Mouse (Mus musculus): ENCODE data around the gene Il17rb. TPM values are rescaled to one million over a fixed set of nuclear protein-coding genes. Genes with fewer than 3 reads are reported as not detected.

Gene Il17rb
- polyA plus RNA-seq, 1 experiment from 2014 or later: 0.89 TPM

DNA sequence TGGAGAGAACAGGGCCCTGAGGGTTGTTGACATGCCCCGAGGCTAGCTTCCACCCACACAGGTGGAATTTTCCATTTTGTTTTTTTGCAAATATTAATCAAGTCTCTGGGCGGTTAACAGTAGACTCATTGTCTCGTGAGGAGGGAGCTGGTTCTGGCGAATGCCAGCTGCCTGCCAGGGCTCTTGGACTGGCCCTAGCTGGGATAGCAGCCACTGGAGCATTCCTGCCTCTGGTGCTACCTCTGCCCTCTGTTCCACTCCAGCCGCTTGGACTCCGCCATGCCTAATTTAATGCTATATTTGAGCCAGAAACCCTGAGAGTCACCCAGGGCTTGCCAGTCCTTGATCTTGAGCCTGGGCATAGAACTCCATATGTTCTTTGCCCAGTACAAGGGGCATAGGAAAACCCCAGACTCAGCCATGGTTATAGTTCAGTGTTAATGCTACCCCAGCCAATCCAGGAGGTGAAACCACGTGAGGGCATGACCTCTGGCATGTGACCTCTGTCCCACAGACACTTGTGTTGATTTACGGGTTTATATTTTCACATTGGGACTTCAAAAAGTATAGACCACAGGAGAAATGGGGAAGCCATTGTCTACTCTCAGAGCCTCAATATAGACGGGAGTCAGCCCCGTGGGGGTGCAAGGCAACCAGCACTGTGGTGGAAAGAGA lies 3.3 kb upstream of the Il17rb start:
- peaks cover 27% of the 10 kb centered on the region for H3K27me3 ChIP-seq (replicated peaks; ENCODE audit: control insufficient read depth, insufficient read depth, low read length)
- no peaks in the 10 kb centered on the region for H3K36me3 ChIP-seq (ENCODE audit: control insufficient read depth, insufficient read depth, low read length)
- no peak overlapping the region for H3K4me3 ChIP-seq (ENCODE audit: low read depth, low read length)
- H3K4me2 ChIP-seq (ENCODE audit: low read length): no peak overlapping the region
- H3K27ac ChIP-seq (ENCODE audit: low read depth): no peak overlapping the region
- H3K9ac ChIP-seq (ENCODE audit: low read length): no peak overlapping the region
- no peaks in the 10 kb centered on the region for H3K9me3 ChIP-seq (ENCODE audit: control insufficient read depth, low read length)
- DNase-seq (ENCODE audit: low spot score) (no peak), ATAC-seq (replicated peaks; ENCODE audit: low FRiP score, low TSS enrichment, low read depth) (no peak)
- H3K4me1 ChIP-seq (replicated peaks; ENCODE audit: control insufficient read depth, insufficient read depth, low read length): 0 out of 2 replicates have a peak, but pooled peaks cover 4% of the 10 kb centered on the region
- WGBS: 76% methylated on average over 10 of the region's 10 CpGs

GRCm38 (mm10) chr14:30009864-30010560 lies 1.3 kb upstream of the Il17rb start:
- WGBS: 78% methylated on average over 10 of the region's 10 CpGs
- Histone ChIP-seq H3K36me3 (ENCODE audit: control insufficient read depth, insufficient read depth, low read length) (no peaks in the 10 kb centered on the region), H3K4me3 (ENCODE audit: low read depth, low read length) (no peak overlapping the region), H3K4me2 (ENCODE audit: low read length) (no peak overlapping the region), H3K9me3 (ENCODE audit: control insufficient read depth, low read length) (no peaks in the 10 kb centered on the region), H3K4me1 (replicated peaks; ENCODE audit: control insufficient read depth, insufficient read depth, low read length) (0 out of 2 replicates have a peak, but pooled peaks cover 4% of the 10 kb centered on the region), H3K27me3 (replicated peaks; ENCODE audit: control insufficient read depth, insufficient read depth, low read length) (peaks cover 27% of the 10 kb centered on the region), H3K27ac (ENCODE audit: low read depth) (no peak overlapping the region), H3K9ac (ENCODE audit: low read length) (no peak overlapping the region)
- DNase-seq (ENCODE audit: low spot score) (no peak), ATAC-seq (replicated peaks; ENCODE audit: low FRiP score, low TSS enrichment, low read depth) (no peak)

GRCm38 (mm10) chr14:29999475-29999811 lies 9.3 kb downstream of the Il17rb start:
- WGBS: 76% methylated on average over 3 of the region's 3 CpGs
- H3K36me3 ChIP-seq (ENCODE audit: control insufficient read depth, insufficient read depth, low read length): peaks cover 25% of the 10 kb centered on the region

DNA sequence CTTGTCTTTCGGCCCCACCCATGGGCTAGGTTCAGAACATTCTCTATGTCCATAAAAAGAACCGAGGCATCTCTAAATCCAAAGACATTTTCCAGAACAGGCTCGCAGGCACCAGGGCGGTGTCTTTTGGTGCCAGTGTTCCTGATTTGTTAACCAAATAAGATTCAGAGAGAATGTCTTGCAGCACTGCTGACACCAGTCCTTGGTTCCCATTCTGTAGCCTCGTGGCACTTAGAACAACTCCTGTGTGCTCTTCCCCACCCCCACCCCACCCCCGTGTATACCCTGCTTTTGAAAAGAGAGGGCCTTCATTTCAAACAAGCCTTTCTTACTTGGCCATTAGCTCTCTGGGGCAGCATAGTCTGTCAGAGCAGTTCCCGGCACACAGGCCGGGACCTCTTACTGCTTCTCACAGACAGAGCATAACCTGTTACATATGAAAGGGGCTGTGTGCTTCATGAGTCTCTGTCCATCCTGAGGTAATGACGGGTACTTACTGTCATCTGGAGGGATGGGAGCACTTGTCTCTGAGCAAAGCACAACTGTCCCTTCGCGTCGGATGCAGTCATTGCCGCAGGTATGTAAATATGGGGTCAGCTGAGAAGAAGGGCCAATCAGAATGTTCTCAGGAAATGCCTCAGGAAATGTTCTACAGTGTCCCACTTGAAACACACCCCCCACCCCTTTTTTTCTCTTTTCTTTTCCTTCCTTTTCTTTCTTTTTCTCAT lies 9.8 kb downstream of the Il17rb start:
- Histone ChIP-seq H3K4me2 (ENCODE audit: low read length) (no peak overlapping the region), H3K4me3 (ENCODE audit: low read depth, low read length) (no peak overlapping the region), H3K36me3 (ENCODE audit: control insufficient read depth, insufficient read depth, low read length) (peaks cover 30% of the 10 kb centered on the region), H3K4me1 (replicated peaks; ENCODE audit: control insufficient read depth, insufficient read depth, low read length) (no peaks in the 10 kb centered on the region), H3K9me3 (ENCODE audit: control insufficient read depth, low read length) (no peaks in the 10 kb centered on the region), H3K9ac (ENCODE audit: low read length) (no peak overlapping the region), H3K27ac (ENCODE audit: low read depth) (no peak overlapping the region), H3K27me3 (replicated peaks; ENCODE audit: control insufficient read depth, insufficient read depth, low read length) (no peaks in the 10 kb centered on the region)
- no peak for ATAC-seq (replicated peaks; ENCODE audit: low FRiP score, low TSS enrichment, low read depth)
- WGBS: 76% methylated on average over 13 of the region's 13 CpGs
- DNase-seq (ENCODE audit: low spot score): no peak

More at GRCm38 (mm10) chr14:29999475-29999811, 9.3 kb downstream of the Il17rb start:
- no peak overlapping the region for H3K9ac ChIP-seq (ENCODE audit: low read length)
- no peak overlapping the region for H3K4me2 ChIP-seq (ENCODE audit: low read length)
- no peaks in the 10 kb centered on the region for H3K9me3 ChIP-seq (ENCODE audit: control insufficient read depth, low read length)
- ATAC-seq (replicated peaks; ENCODE audit: low FRiP score, low TSS enrichment, low read depth) (no peak), DNase-seq (ENCODE audit: low spot score) (no peak)
- H3K4me1 ChIP-seq (replicated peaks; ENCODE audit: control insufficient read depth, insufficient read depth, low read length): no peaks in the 10 kb centered on the region
- no peaks in the 10 kb centered on the region for H3K27me3 ChIP-seq (replicated peaks; ENCODE audit: control insufficient read depth, insufficient read depth, low read length)
- H3K4me3 ChIP-seq (ENCODE audit: low read depth, low read length): no peak overlapping the region
- no peak overlapping the region for H3K27ac ChIP-seq (ENCODE audit: low read depth)

- Histone ChIP-seq H3K36me3 (ENCODE audit: control insufficient read depth, insufficient read depth, low read length) (peaks cover 46% of the 10 kb centered on the region), H3K27ac (ENCODE audit: low read depth) (no peak overlapping the region), H3K4me1 (replicated peaks; ENCODE audit: control insufficient read depth, insufficient read depth, low read length) (no peaks in the 10 kb centered on the region), H3K4me2 (ENCODE audit: low read length) (no peak overlapping the region), H3K27me3 (replicated peaks; ENCODE audit: control insufficient read depth, insufficient read depth, low read length) (no peaks in the 10 kb centered on the region), H3K9ac (ENCODE audit: low read length) (no peak overlapping the region), H3K9me3 (ENCODE audit: control insufficient read depth, low read length) (no peaks in the 10 kb centered on the region), H3K4me3 (ENCODE audit: low read depth, low read length) (no peak overlapping the region)
- no peak for ATAC-seq (replicated peaks; ENCODE audit: low FRiP score, low TSS enrichment, low read depth)
- no peak for DNase-seq (ENCODE audit: low spot score)
These were observed 11.4 kb downstream of the Il17rb start for GRCm38 (mm10) chr14:29997345-29997744.

- Histone ChIP-seq H3K27me3 (replicated peaks; ENCODE audit: control insufficient read depth, insufficient read depth, low read length) (no peaks in the 10 kb centered on the region), H3K4me2 (ENCODE audit: low read length) (no peak overlapping the region), H3K27ac (ENCODE audit: low read depth) (no peak overlapping the region), H3K36me3 (ENCODE audit: control insufficient read depth, insufficient read depth, low read length) (peaks cover 58% of the 10 kb centered on the region), H3K4me3 (ENCODE audit: low read depth, low read length) (no peak overlapping the region), H3K9me3 (ENCODE audit: control insufficient read depth, low read length) (no peaks in the 10 kb centered on the region), H3K9ac (ENCODE audit: low read length) (no peak overlapping the region), H3K4me1 (replicated peaks; ENCODE audit: control insufficient read depth, insufficient read depth, low read length) (no peaks in the 10 kb centered on the region)
- DNase-seq (ENCODE audit: low spot score) (no peak), ATAC-seq (replicated peaks; ENCODE audit: low FRiP score, low TSS enrichment, low read depth) (peak; percentile 59)
- WGBS: 84% methylated on average over 11 of the region's 11 CpGs
These were observed 12.5 kb downstream of the Il17rb start for GRCm38 (mm10) chr14:29996000-29996751.

DNA sequence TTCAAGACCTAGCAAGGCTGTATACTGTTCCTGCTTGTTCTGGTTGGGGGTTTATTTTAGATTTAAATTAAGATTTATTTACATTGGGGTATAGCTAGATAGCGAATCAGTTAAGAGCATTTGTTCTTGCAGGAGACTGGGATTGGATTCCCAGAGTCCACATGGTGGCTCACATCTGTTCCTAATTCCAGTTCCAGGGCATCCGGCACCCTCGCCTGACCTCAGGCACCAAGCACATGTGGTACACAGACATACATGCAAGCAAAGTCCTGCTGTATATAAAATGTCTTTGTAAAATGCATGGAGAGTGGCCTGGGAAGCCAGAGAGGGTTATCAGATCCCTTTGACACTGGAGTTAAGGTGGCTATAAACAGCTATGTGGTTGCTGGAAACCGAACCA lies 13.7 kb downstream of the Il17rb start:
- no peak for ATAC-seq (replicated peaks; ENCODE audit: low FRiP score, low TSS enrichment, low read depth)
- Histone ChIP-seq H3K9ac (ENCODE audit: low read length) (no peak overlapping the region), H3K27me3 (replicated peaks; ENCODE audit: control insufficient read depth, insufficient read depth, low read length) (no peaks in the 10 kb centered on the region), H3K9me3 (ENCODE audit: control insufficient read depth, low read length) (no peaks in the 10 kb centered on the region), H3K27ac (ENCODE audit: low read depth) (no peak overlapping the region), H3K4me2 (ENCODE audit: low read length) (no peak overlapping the region), H3K4me1 (replicated peaks; ENCODE audit: control insufficient read depth, insufficient read depth, low read length) (no peaks in the 10 kb centered on the region), H3K36me3 (ENCODE audit: control insufficient read depth, insufficient read depth, low read length) (peaks cover 70% of the 10 kb centered on the region), H3K4me3 (ENCODE audit: low read depth, low read length) (no peak overlapping the region)
- 84% methylated on average over 4 of the region's 4 CpGs for WGBS
- no peak for DNase-seq (ENCODE audit: low spot score)

DNA sequence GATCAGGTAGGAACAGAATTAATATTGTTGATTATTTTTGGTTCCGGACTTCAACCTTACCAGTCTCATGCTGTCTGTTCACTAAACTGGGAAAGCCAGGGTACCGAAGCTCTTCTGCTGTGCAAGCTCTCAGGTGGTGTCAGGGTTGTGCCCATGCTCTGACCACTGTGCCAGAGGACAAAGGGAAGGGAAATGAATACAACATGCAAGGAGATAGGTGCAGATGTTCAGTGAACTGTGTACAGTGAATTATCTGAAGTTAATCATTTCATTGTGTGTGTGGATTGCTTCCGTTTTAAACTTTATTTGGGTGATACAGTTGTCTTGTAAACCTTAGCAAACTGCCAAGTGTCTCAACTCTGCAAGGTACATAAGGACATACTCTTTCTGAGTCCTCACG lies 20.4 kb downstream of the Il17rb start:
- Histone ChIP-seq H3K9ac (ENCODE audit: low read length) (no peak overlapping the region), H3K4me2 (ENCODE audit: low read length) (no peak overlapping the region), H3K9me3 (ENCODE audit: control insufficient read depth, low read length) (no peaks in the 10 kb centered on the region), H3K27ac (ENCODE audit: low read depth) (no peak overlapping the region), H3K27me3 (replicated peaks; ENCODE audit: control insufficient read depth, insufficient read depth, low read length) (no peaks in the 10 kb centered on the region), H3K4me3 (ENCODE audit: low read depth, low read length) (no peak overlapping the region), H3K4me1 (replicated peaks; ENCODE audit: control insufficient read depth, insufficient read depth, low read length) (no peaks in the 10 kb centered on the region), H3K36me3 (ENCODE audit: control insufficient read depth, insufficient read depth, low read length) (peaks cover 100% of the 10 kb centered on the region)
- WGBS: 98% methylated on average over 4 of the region's 4 CpGs
- ATAC-seq (replicated peaks; ENCODE audit: low FRiP score, low TSS enrichment, low read depth): no peak
- no peak for DNase-seq (ENCODE audit: low spot score)
